Mouse (Mus musculus): ENCODE measurements around the gene 9430007A20Rik.
"Not testable (repeated sequence)": the region's sequence is repeated elsewhere in the genome, so short reads cannot be mapped to it uniquely, and the experiment has no call there.

The 9430007A20Rik gene

DNA sequence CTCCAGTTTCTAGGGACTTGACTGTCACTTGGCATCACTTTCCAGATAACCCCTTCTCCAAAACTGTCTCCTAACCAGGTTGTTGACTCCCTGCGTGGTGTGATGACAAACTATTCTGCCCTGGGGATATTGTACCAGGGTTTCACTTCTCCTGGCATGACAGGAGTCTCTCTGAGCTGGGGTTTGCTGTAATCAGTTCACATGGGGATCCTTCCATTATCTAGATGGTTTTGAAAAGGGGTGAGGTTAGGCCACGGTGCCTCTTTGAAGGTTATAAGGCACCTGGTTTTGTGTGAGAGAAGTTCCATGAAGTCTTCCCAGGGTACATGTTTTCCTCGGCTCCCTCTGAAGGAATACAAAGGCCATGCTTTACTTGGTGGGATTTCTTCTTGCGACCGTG, at the start of gene 9430007A20Rik:
Gene 9430007A20Rik (plus strand): TSS at position 301 of the 400 bp plus-strand sequence.
- DNase-seq (ENCODE audit: low spot score): no peak

DNA sequence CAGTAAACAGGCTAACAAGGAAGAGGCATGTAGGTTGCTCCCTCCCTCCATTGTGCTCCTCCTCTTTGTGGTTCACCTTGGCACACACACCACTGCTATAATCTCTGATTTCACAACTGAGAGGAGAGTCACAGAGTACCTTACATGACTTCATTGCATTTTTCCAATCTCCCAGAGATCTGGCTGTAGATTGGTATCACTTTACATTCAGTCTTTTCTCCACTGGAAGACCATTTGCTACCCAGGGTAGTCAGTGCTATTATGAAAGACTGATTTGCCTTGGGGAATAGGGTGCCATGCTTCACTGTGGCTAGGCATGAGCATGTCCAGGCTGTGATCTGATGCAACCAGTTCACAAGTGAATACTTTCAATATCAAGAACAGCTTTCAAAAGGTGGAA, 26.3 kb upstream of the 9430007A20Rik start:
- DNase-seq (ENCODE audit: low spot score): no peak

DNA sequence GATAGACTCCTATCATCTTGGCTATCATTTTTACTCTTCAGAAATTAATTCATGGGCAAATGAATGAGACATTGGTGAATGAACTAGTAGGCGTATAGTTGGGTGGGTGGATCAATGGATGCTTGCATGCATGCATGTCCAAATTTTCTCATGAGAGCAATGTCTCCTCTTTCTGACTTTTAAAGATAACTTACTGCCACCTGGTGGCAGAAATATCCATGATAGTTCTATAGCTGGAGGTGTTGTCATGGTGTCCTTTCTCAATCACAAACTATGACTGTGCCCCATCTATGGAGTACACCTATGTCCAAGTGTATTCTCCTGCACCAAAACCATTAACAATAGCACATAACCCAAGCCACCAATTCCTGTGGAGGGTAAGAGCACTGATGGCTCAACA, 13.1 kb upstream of the 9430007A20Rik start:
- no peak for DNase-seq (ENCODE audit: low spot score)

DNA sequence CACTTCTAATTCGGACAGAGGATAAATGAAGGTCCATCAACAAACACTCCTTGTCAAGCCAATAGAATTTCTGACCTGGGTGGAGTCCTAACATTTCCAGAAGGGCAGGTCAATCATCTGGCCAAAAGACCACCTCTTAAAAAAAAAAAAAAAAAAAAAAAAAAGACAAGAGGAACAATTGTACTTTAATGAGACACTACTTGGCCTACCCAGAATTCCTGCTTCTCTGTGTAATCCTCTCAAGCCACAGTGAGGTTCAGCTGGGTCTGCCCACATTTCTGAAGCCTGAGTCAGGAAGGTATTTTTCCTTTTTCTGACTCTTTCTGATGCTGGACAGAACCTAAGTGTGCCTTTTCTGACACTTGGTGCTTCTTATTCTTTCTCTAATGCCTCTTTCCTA, 25.1 kb downstream of the 9430007A20Rik start:
- DNase-seq (ENCODE audit: low spot score): no peak

DNA sequence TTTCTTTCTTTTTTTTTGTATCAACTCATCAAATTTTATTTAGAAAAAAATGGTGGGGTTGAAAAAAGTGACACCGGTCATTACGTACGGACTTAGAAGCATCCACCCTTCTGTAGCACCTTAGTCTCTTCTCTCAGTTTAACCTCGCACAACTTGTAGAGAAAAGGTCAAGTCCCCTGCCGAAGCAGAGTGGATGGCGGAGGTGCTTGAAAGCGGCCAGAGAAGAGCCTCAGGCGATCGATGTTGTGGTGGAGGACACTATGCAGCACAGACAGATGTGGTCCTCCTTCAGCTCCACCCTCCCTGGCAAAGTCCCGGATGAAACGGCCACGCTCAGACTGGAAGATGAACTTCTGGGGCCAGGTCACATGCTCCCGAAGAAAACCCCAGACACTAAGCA, 25.7 kb downstream of the 9430007A20Rik start:
- DNase-seq (ENCODE audit: low spot score): not testable (repeated sequence)

DNA sequence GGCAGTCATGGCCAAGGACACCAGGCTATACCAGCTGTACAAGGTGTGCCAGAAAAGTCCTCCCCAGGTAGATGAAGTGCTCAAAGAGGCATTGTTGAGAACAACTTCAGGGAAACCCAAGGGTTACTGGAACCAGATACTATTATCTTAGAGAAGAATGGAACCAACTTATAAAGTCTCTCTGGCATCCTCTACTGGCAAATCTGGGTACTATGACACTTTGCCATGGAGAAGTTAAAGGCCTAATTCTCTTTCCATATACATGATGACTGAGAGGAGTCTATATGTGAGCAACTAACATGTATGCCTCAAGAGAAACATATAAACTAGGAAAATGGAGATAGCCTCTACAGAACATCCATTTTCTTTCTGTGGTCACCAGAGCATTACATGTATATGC, 31.5 kb downstream of the 9430007A20Rik start:
- DNase-seq (ENCODE audit: low spot score): no peak

DNA sequence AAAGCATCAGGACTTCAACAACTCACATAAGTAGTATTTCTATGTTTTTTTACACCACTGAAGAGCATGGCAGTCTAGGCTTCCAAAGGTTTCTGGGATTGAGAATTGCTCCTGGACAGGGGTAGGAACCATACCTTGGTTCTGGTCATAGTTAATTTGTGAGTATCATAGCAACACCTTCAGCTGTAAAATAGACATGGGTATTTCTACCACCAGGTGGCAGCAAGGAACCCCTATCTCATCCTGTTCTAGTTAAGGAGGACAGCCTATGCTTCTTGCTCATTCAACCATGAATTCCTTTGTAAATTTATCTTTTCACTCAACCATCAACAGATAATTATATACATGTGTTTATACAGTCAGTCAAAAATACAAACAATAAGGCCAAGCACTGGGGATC, 40.2 kb downstream of the 9430007A20Rik start:
- no peak for DNase-seq (ENCODE audit: low spot score)

DNA sequence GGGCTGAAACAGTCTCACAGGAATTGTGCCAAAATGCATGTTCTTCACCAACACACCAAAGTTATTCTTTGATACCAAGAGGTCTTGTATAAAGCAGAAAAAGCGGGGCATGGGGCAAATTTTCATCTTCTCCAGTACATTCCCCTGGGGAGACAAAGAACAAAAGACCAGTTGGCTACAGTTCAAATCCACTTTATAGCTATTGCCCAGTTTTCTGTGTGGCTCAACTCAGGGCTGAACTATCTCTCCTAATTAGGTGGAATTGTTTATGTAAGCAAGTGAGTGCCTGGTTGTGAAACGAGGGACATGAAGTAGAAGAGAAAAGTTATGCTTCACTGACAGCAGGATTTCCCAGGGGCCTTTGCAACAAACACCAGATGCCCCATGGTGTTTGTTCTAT, 41.6 kb downstream of the 9430007A20Rik start:
- no peak for DNase-seq (ENCODE audit: low spot score)

DNA sequence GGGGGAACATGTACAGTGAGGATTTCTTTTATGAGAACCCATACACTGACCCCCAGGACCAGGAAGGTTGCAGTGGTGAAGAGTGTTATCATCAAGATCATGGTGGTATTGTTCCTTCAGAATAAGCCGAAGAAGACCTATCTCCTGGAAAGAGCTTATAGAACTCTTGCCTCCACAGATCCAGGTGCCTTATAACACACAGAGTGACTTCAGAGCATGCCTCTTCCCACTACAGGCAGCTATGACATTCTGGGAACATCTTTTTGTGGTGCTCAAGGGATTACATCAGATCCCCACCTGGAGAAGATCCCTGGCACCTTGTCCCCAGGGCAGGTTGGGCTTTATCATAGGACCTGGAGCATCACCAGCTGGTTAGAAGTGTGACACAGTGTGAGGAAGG, 45.4 kb downstream of the 9430007A20Rik start, which contains the start of gene Gm13124:
Gene Gm13124 (minus strand): TSS at position 101 of the 400 bp plus-strand sequence.
- DNase-seq (ENCODE audit: low spot score): no peak

DNA sequence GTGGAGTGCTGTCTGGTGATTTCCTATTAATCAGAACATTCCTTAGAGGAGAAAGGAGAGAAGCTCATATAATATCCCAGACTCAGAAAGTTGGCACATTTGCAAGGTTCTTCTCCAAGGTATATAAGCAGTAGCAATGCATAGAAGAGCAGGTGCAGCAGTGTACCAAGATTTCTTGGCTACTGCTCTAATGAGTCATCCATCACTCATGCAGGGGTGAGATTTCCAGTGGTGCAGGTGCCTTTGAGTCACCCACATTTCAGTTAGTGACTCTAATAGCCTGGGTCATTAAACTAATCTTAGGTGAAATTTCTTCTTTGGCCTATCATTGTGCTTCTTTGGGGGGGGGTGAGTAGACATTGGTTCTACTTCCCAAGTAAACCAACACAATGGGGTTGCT, 48.1 kb downstream of the 9430007A20Rik start:
- DNase-seq (ENCODE audit: low spot score): no peak
